Mouse (Mus musculus): ENCODE data around the gene Kif2c.

DNA sequence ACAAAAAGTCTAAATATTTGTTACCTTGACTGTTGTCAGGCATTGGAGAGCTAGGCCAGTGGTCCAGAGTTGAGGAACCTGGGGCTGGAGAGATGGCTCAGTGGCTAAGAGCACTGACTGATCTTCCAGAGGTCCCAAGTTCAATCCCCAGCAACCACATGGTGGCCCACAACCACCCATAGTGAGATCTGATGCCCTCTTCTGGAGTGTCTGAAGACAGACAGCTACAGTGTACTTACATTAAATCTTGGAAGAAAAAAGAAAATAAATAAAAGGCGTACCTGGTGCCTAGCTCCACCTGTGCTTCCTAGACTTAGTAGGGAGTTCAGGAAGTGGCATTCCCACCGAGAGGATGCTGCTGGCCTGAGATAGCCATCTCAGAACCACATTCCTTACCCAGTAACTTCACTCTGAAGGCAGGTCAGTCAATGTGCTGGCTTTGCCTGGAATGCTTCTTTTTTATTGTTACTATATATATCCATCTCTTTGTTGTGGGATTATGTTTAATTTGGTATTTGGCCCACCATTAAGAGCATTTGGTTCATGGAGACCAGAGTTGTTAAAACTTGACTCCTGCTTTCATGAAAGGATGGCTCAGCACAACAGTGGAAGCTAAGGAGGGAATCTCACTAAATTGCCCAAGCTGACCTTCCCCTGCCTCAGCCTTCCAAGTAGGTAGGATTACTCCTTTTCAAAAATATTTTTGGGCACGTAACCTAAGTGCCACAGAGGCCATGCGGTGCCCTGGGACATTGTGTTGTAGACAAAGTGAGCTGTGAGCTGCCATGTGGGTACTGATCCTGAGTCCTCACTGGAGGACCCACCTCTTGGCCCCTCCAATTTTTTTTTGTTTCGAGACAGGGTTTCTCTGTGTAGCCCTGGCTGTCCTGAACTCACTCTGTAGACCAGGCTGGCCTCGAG lies 32.9 kb downstream of the Kif2c start:
- TF ChIP-seq SMC3 (IDR thresholded peaks at IDR 0.05; ENCODE audit: low read depth, low read length): no peak
- TF ChIP-seq CTCF (conservative IDR thresholded peaks at IDR 0.05 in 1 of 2, IDR thresholded peaks at IDR 0.05 in 1 of 2; ENCODE audit: low read depth in 2 of 2, low read length in 2 of 2): peak in 1 of 2 experiments; percentile 18; a peak in 1 of 4 replicates
- no peak for TF ChIP-seq JUN (IDR thresholded peaks at IDR 0.05; ENCODE audit: insufficient read depth, low read depth, low read length)

Measured in CH12.LX (cell line).